Mouse (Mus musculus) testis, adult 2 months (tissue): ENCODE results near the gene Elovl6.

Experiments used
- CTCF ChIP-seq: fragments of 200-500 bp; IDR thresholded peaks from 2 replicates; pipeline ENCODE4 v1.5.1; 2012; ENCODE audit warnings: low read depth, mild to moderate bottlenecking, inconsistent platforms, low read length, moderate library complexity; ENCODE audit not compliant: control insufficient read depth, insufficient read depth, insufficient replicate concordance
- POLR2A ChIP-seq: fragments of 200-500 bp; IDR thresholded peaks from 2 replicates; pipeline ENCODE4 v1.6.1; 2012; ENCODE audit warnings: low read depth, mild to moderate bottlenecking, inconsistent platforms, low read length, moderate library complexity; ENCODE audit not compliant: control insufficient read depth

- TF ChIP-seq CTCF (no peak), POLR2A (no peak)
Observed at GRCm38 (mm10) chr3:129624193-129624805, 92.1 kb downstream of the Elovl6 start.
